15 mouse cellular contexts compared by ENCODE assay signal in genomic region chr2:6278813-6279530, GRCm38 (mm10). TPM values are rescaled to one million over a fixed set of nuclear protein-coding genes. Genes with fewer than 3 reads are reported as not detected.
DNase-seq lines count a peak whose midpoint lies in the region; ATAC-seq and TF ChIP-seq lines count a peak whose summit lies in the region.
"Had no signal": no experiment of that assay in that cellular context is flagged by ENCODE, and none has a peak within 500 bp of the region (broad histone marks: within the 10 kb centered on the region; RNA-seq: fewer than 3 reads in every experiment).

No protein-coding gene starts in this region.

- no peaks in the 10 kb centered on the region; the same call in 1 of the 2 replicates for H3K4me1 ChIP-seq in lung, embryonic 14.5 days (ENCODE audit: insufficient read depth)
- no peaks in the 10 kb centered on the region for H3K4me1 ChIP-seq in lung, adult 2 months (ENCODE audit: control insufficient read depth, insufficient read depth, low read length)
- H3K4me1 ChIP-seq in midbrain, embryonic 16.5 days (ENCODE audit: control insufficient read depth, insufficient read depth, low read length): no peaks in the 10 kb centered on the region
- H3K4me1 ChIP-seq in midbrain, postnatal 0 days (ENCODE audit: insufficient read depth, low read length): no peaks in the 10 kb centered on the region
- H3K4me1 ChIP-seq: forebrain, embryonic 13.5 days; stomach, embryonic 15.5 days had no signal

- no peak for DNase-seq in lung, embryonic 14.5 days
- DNase-seq in lung, adult 2 months: no peak
- no peak for DNase-seq in adrenal gland, postnatal 36 days
- DNase-seq in midbrain, postnatal 0 days (ENCODE audit: low spot score): no peak
- DNase-seq: adrenal gland, postnatal 14 days; cerebellum, adult 9-11 months; kidney, adult 9 months; lung, adult 18-20 months; right cerebral cortex, adult 18-20 months had no signal

- WGBS in lung, embryonic 14.5 days: 83% methylated on average over 10 of the region's 10 CpGs
- whole genome bisulfite sequencing in lung, adult 2 months: 71% methylated on average over 10 of the region's 10 CpGs
- 15% methylated on average over 10 of the region's 10 CpGs for WGBS in macrophage (ENCODE audit: missing documents)
- 88% methylated on average over 10 of the region's 10 CpGs for WGBS in midbrain, embryonic 16.5 days
- WGBS in midbrain, postnatal 0 days: 90% methylated on average over 10 of the region's 10 CpGs

- no peaks in the 10 kb centered on the region for H3K36me3 ChIP-seq in lung, embryonic 14.5 days (ENCODE audit: insufficient read depth)
- no peaks in the 10 kb centered on the region for H3K36me3 ChIP-seq in macrophage (ENCODE audit: inconsistent target)
- no peaks in the 10 kb centered on the region for H3K36me3 ChIP-seq in midbrain, embryonic 16.5 days (ENCODE audit: control insufficient read depth, insufficient read depth, low read length)
- H3K36me3 ChIP-seq in midbrain, postnatal 0 days (ENCODE audit: insufficient read depth, low read length): no peaks in the 10 kb centered on the region
- H3K36me3 ChIP-seq: hindbrain, embryonic 10.5 days; stomach, embryonic 15.5 days had no signal

- H3K79me2 ChIP-seq in macrophage (ENCODE audit: inconsistent target): no peaks in the 10 kb centered on the region

- no peaks in the 10 kb centered on the region for H3K9me3 ChIP-seq in lung, embryonic 14.5 days (ENCODE audit: low read depth, low read length)
- no peaks in the 10 kb centered on the region for H3K9me3 ChIP-seq in midbrain, embryonic 16.5 days (replicated peaks; ENCODE audit: control insufficient read depth, low read length, poor library complexity, severe bottlenecking)
- H3K9me3 ChIP-seq in midbrain, postnatal 0 days (ENCODE audit: low read length): no peaks in the 10 kb centered on the region
- H3K9me3 ChIP-seq: forebrain, embryonic 13.5 days; hindbrain, embryonic 10.5 days; stomach, embryonic 15.5 days had no signal

- no peak overlapping the region for H3K4me2 ChIP-seq in lung, embryonic 14.5 days
- no peak overlapping the region for H3K4me2 ChIP-seq in midbrain, embryonic 16.5 days (ENCODE audit: low read length)
- no peak overlapping the region for H3K4me2 ChIP-seq in midbrain, postnatal 0 days (ENCODE audit: low read depth, low read length, poor library complexity, severe bottlenecking)
- H3K4me2 ChIP-seq: forebrain, embryonic 13.5 days; stomach, embryonic 15.5 days had no signal

- no peak for TF ChIP-seq POLR2A in lung, adult 2 months (IDR thresholded peaks at IDR 0.05; ENCODE audit: borderline replicate concordance, extremely low read depth, low read depth, low read length)

- ATAC-seq in lung, embryonic 14.5 days (ENCODE audit: insufficient read depth): no peak
- peak; percentile 49 for ATAC-seq in activated CD4-positive, CD25-positive, alpha-beta regulatory T cell, adult 4 months
- ATAC-seq in midbrain, embryonic 16.5 days: no peak
- no peak for ATAC-seq in midbrain, postnatal 0 days (ENCODE audit: low FRiP score)
- ATAC-seq: forebrain, embryonic 13.5 days had no signal

- no peaks in the 10 kb centered on the region for H3K27me3 ChIP-seq in lung, embryonic 14.5 days (ENCODE audit: insufficient read depth, low read length)
- H3K27me3 ChIP-seq in midbrain, embryonic 16.5 days (ENCODE audit: control insufficient read depth, insufficient read depth, low read depth, low read length): no peaks in the 10 kb centered on the region
- no peaks in the 10 kb centered on the region for H3K27me3 ChIP-seq in midbrain, postnatal 0 days (ENCODE audit: insufficient read depth, low read length)
- H3K27me3 ChIP-seq: forebrain, embryonic 13.5 days; stomach, embryonic 15.5 days had no signal

- no peak overlapping the region for H3K9ac ChIP-seq in lung, embryonic 14.5 days
- H3K9ac ChIP-seq in midbrain, embryonic 16.5 days (ENCODE audit: low read depth, low read length): no peak overlapping the region
- no peak overlapping the region for H3K9ac ChIP-seq in midbrain, postnatal 0 days (replicated peaks; ENCODE audit: low read length, poor library complexity, severe bottlenecking)
- H3K9ac ChIP-seq: forebrain, embryonic 13.5 days; stomach, embryonic 15.5 days had no signal

- H3K4me3 ChIP-seq in lung, embryonic 14.5 days (ENCODE audit: low read depth, low read length): no peak overlapping the region
- no peak overlapping the region for H3K4me3 ChIP-seq in lung, adult 2 months (replicated peaks; ENCODE audit: extremely low read depth, low read depth, low read length)
- no peak overlapping the region for H3K4me3 ChIP-seq in macrophage (ENCODE audit: inconsistent target)
- H3K4me3 ChIP-seq in midbrain, embryonic 16.5 days (ENCODE audit: low read depth, low read length): no peak overlapping the region
- no peak overlapping the region for H3K4me3 ChIP-seq in midbrain, postnatal 0 days (ENCODE audit: low read depth, low read length)
- H3K4me3 ChIP-seq: forebrain, embryonic 13.5 days; hindbrain, embryonic 10.5 days; stomach, embryonic 15.5 days had no signal

- peak overlapping the region; percentile 22; the same call in 1 of the 2 replicates for H3K27ac ChIP-seq in lung, embryonic 14.5 days (ENCODE audit: low read depth)
- H3K27ac ChIP-seq in macrophage: peak overlapping the region; percentile 24; the same call in 1 of the 2 replicates
- H3K27ac ChIP-seq in midbrain, embryonic 16.5 days (ENCODE audit: low read length): no peak overlapping the region
- H3K27ac ChIP-seq in midbrain, postnatal 0 days (ENCODE audit: low read depth, low read length): no peak overlapping the region
- H3K27ac ChIP-seq: forebrain, embryonic 13.5 days; hindbrain, embryonic 10.5 days; stomach, embryonic 15.5 days had no signal

- TF ChIP-seq CTCF in lung, embryonic 14.5 days (IDR thresholded peaks at IDR 0.05; ENCODE audit: low read depth): no peak
- TF ChIP-seq CTCF in lung, adult 2 months (IDR thresholded peaks at IDR 0.05; ENCODE audit: insufficient read depth, low read length): no peak
- no peak for TF ChIP-seq CTCF in midbrain, postnatal 0 days (IDR thresholded peaks at IDR 0.05)

RNA-seq across cellular contexts. Expression of gene Usp6nl, which starts 43.5 kb away (rescaled TPM):
- polyA plus RNA-seq in lung, embryonic 14.5 days (2014; fragmentation: Nextera tagmentation; extraction: Ambion mirVana): 15.3 and 16.7 TPM in 2 replicates
- 7.9 and 19.9 TPM in 2 replicates for polyA plus RNA-seq in lung, adult 2 months (2012; rRNA removed)
- 1 to 10 TPM; 6.1 to 7.1 TPM for polyA plus RNA-seq in activated CD4-positive, CD25-positive, alpha-beta regulatory T cell, adult 4 months (2017; shearing (Covaris generic))
- total RNA-seq in macrophage (2018; cell fraction: chromatin; rRNA removed): 10 to 100 TPM in 18 of 26 experiments, 1 to 10 TPM in 8; 4.6 to 31.8 (median 11.9) TPM
- total RNA-seq in macrophage (2018; cell fraction: cytosol; rRNA removed): 1 to 10 TPM; 3.9 to 9.8 (median 5.3) TPM
- 10 to 100 TPM in 12 of 26 experiments, 1 to 10 TPM in 14; 4.4 to 32.4 (median 9.6) TPM for total RNA-seq in macrophage (2018; cell fraction: nucleus; rRNA removed)
- polyA plus RNA-seq in macrophage (2018): 3.8 to 5.3 TPM (median 4.8 TPM) in 3 replicates
- total RNA-seq in adrenal gland, postnatal 36 days (2021): 10 to 100 TPM; 31.6 to 33.6 TPM
- polyA plus RNA-seq in midbrain, embryonic 16.5 days (2015; fragmentation: Nextera tagmentation; extraction: Ambion mirVana): 6.2 and 7.3 TPM in 2 replicates
- 16.7 and 18.8 TPM in 2 replicates for total RNA-seq in midbrain, postnatal 0 days (2014; rRNA removed)
- polyA plus RNA-seq in midbrain, postnatal 0 days (2015; fragmentation: Nextera tagmentation; extraction: Ambion mirVana): 4.7 and 5.7 TPM in 2 replicates

Comparison
In these comparisons a context has a peak if more than half of its experiments do, and no peak if none do; other contexts are left out.
1. H3K27ac ChIP-seq: peak in lung, embryonic 14.5 days (single experiment) and macrophage (single experiment); none in midbrain, embryonic 16.5 days (single experiment) and midbrain, postnatal 0 days (single experiment).